Mouse (Mus musculus) megakaryocyte progenitor cell, adult 5-6 weeks (primary cell): ENCODE measurements at regions not wholly inside any gene's neighbourhood (a gene's known extent, or its start where the extent isn't known, plus 50 kb on each side); places are given as distances from the start of the nearest gene placed in this dataset.

Source experiments
- ATAC-seq: replicated peaks from 2 replicates; pipeline ENCODE4 v1.8.0; 2016; ENCODE audit warnings: mild to moderate bottlenecking, moderate TSS enrichment, inconsistent platforms; ENCODE audit not compliant: poor library complexity

DNA sequence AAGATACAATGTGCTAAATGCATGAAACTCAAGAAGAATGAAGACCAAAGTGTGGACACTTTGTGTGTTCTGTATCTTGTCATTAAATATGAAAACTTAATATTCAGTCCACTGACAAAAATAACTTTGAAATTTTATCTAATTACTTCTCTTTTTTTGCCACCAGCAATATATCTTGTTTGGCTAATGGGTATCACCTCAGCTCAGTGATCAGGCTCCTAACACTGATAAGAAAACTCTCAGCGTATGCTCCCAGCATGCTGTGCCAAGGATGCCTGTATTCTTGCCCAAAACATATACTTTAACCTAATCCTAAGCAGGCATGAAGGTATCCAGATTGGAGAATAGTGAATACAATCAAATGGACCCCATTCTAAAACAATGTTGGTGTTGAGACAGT, 53.3 kb upstream of the Ptpn12 start:
- ATAC-seq: no peak

DNA sequence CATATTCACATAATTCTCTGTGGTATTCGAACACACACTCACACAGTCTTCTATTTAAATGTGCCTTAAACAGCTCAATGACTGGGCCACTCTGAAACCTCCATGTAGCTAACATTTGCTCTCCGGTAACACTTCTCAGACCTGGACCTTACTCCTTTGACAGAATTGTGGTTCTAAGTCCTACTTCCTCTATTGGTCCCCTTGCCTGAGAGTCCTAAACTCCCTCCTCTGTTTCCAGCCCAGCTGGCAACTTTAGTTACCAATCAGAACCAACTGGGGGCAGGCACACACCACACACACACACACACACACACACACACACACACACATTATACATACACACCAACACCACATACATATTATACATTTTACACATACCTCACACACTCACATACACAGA, 57.7 kb upstream of the Ptpn12 start:
- ATAC-seq: peak; percentile 76

DNA sequence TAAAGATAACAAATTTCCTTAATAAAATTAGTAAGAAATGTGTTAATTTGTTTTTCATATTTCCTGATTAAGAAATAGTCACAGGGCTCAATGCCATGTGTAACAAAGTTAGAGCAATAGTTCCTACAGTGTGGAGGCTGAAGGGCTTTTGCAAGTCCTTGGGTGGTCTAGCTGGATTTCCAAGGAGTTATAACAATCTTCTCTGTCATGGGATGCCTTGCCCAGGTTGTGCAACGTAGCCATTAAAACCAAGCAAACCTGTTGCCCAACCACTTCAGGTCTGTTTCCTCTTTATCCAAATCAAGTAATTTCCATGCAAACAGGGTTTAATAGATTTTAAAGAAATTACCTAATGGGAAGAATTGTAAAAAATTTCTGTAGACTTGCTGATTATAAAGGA, 59.8 kb upstream of the Ptpn12 start:
- peak; percentile 91 for ATAC-seq

DNA sequence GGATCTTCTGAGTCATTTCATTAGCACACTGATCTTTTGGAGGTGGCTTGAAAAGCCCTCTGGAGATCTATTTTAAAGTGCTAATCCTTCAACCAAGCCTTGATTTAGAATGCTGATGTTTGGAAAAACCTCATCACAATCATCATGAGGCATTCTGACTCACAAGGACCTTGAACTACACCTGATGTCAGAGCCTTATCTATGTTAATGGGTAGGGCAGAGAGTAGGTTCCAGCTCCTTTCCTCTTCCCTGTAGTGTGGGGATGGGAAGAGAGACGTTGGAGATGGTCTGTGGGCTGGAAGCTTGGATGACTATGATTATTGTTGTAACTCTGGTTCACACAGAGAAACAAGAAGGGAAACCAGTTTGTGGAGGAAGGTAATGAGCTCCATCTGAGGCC, 63.0 kb upstream of the Gsap start:
- ATAC-seq: no peak

DNA sequence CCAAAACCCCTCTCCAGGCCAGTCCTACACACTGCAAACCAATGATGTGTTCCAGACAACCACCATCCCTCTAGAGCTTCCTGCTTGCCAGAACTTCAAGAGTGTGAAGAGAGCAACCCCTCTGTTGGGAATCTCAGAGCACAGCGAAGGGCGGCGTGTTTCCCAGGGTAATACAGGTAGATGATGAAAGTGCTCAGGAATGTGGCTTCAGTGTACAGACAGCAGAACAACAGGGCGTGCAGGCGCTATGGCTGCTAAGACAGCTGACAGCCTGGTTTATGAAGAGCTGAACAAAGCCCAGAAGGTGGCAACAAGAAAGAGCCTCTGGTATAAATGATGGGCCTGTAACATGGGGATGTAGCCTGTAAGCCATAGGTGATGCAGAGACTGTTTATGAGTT, 61.0 kb upstream of the Gsap start:
- ATAC-seq: no peak

DNA sequence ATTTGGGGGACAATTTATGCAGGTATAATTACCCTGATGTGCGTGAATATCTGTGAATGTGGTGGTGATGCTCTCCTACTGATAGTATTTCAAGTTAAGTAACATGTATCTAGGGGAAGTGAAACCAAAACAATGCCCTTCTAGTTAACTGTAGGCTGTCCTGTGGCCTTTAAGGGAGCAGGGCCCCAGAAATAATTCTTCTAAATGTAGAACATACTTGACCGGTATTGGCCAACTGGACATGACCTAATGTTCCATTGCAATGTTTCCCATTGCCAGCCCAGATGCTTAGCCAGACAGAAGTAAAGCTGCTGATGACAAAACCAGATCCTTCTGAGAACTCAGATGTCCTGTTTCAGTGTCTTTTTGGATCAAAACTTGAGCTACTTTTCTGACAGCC, 54.9 kb upstream of the Gsap start:
- peak; percentile 90 for ATAC-seq

DNA sequence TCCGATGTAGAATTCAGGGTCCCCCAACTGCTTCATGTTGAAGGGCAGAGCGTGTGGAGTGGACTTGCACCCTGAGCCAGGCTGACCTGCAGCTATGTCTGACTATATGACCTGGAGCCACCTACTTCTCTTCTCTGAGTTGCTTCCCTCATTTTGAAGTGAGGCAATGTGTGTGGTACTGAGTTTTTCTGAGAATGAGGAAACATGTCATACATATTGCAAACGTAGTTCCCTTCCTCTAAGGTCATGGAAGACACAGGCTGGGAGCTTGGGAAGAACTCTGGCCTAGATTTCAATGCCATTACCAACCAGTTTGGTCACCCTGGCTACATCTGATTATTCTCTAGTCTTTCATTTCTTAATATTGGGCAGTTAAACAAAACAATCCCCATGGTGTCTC, 54.1 kb upstream of the Gsap start:
- ATAC-seq: peak; percentile 88

DNA sequence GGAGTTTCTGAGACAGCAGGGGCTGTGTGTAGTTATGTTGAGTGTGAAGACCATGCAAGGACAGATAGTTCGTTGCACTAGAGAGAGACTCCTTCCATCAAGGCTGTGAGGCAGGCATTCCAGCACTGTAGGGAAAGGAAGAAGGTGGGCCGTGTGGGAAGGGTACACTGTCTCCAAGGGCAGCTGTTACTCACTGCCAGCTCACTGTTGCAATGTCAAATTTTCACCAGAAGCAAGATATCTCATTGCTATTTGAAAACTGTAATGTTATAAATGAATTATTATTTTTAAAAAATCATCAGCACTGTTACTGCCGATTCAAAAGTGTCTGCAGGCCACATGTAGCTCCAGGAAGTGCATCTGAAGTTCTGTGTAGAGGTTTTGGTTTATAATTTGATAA, 50.6 kb upstream of the Gsap start:
- no peak for ATAC-seq

DNA sequence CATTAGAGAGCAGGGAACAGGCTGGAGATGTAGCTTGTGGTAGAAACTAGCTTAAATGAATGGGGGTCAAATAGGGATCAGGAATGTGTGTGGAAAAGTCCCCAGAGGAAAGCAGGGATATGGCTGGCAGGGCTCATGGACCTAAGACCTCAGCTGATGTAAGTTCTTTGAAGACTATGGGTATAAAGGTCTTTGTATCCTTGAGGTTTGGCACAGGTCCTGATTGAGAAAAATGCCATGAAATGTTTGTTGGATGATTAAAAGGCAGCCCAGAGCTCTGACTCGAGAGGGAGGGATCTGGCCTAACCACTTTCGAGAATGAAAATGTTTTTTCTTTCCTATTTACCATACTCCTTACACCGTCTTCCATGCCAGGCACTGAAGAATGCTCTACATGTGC, 50.0 kb upstream of the Gsap start:
- ATAC-seq: no peak
